ENCODE assay signal across 8 mouse cellular contexts in genomic region chr4:119421921-119422293, GRCm38 (mm10). TPM values are rescaled to one million over a fixed set of nuclear protein-coding genes. Genes with fewer than 3 reads are reported as not detected.
DNase-seq lines count a peak whose midpoint lies in the region; ATAC-seq and TF ChIP-seq lines count a peak whose summit lies in the region.

No protein-coding gene starts in this region.

- no peak; the same call in 1 of the 2 replicates for ATAC-seq in kidney, embryonic 14.5 days (ENCODE audit: low FRiP score, low TSS enrichment)
- ATAC-seq in G1E (ENCODE audit: extremely low read depth, insufficient number of reproducible peaks, low FRiP score, poor library complexity, severe bottlenecking): no peak
- 0 out of 2 replicates have a peak, but pooled peaks have one; percentile 0 for ATAC-seq in erythroblast, adult 5-6 weeks (replicated peaks; ENCODE audit: low FRiP score, poor library complexity, severe bottlenecking)
- ATAC-seq in inflammation-experienced regulatory T-cells, adult 6 months: peak; percentile 49
- no peak; the same call in 1 of the 2 replicates for ATAC-seq in midbrain, embryonic 12.5 days (ENCODE audit: low FRiP score, low read depth)

- no peaks in the 10 kb centered on the region for H3K9me3 ChIP-seq in kidney, embryonic 14.5 days (ENCODE audit: control insufficient read depth, low read length)
- no peaks in the 10 kb centered on the region for H3K9me3 ChIP-seq in G1E (replicated peaks)
- H3K9me3 ChIP-seq in midbrain, embryonic 12.5 days: no peaks in the 10 kb centered on the region

- TF ChIP-seq CTCF in G1E (IDR thresholded peaks at IDR 0.05; ENCODE audit: low read depth, low read length): no peak

- no peaks in the 10 kb centered on the region for H3K27me3 ChIP-seq in kidney, embryonic 14.5 days (ENCODE audit: control insufficient read depth, insufficient read depth, low read length)
- H3K27me3 ChIP-seq in G1E (ENCODE audit: insufficient read depth, low read length): no peaks in the 10 kb centered on the region
- peaks cover 20% of the 10 kb centered on the region for H3K27me3 ChIP-seq in midbrain, embryonic 12.5 days

- no peaks in the 10 kb centered on the region; the same call in 1 of the 2 replicates for H3K4me1 ChIP-seq in kidney, embryonic 14.5 days (ENCODE audit: control insufficient read depth, insufficient read depth, low read length)
- H3K4me1 ChIP-seq in G1E (ENCODE audit: insufficient read depth, low read depth, low read length): peaks cover 65% of the 10 kb centered on the region
- peaks cover 18% of the 10 kb centered on the region for H3K4me1 ChIP-seq in midbrain, embryonic 12.5 days

- peak overlapping the region; percentile 91 for H3K27ac ChIP-seq in kidney, embryonic 14.5 days (ENCODE audit: low read depth, low read length)
- peak overlapping the region; percentile 86 for H3K27ac ChIP-seq in midbrain, embryonic 12.5 days (replicated peaks)

- no peak for DNase-seq in kidney, adult 11 months
- DNase-seq in G1E (ENCODE audit: low spot score): no peak
- DNase-seq in left cerebral cortex, postnatal 36 days (ENCODE audit: low spot score in 2 of 2): no peak
- no peak for DNase-seq in cerebellum, adult 11-12 months

- H3K4me3 ChIP-seq in kidney, embryonic 14.5 days (ENCODE audit: low read length): peak overlapping the region; percentile 68
- H3K4me3 ChIP-seq in G1E (ENCODE audit: low read depth, low read length): peak overlapping the region; percentile 84
- peak overlapping the region; percentile 74 for H3K4me3 ChIP-seq in midbrain, embryonic 12.5 days

- no peaks in the 10 kb centered on the region; the same call in 1 of the 2 replicates for H3K36me3 ChIP-seq in kidney, embryonic 14.5 days (ENCODE audit: control insufficient read depth, insufficient read depth, low read length)
- peaks cover 18% of the 10 kb centered on the region for H3K36me3 ChIP-seq in G1E (replicated peaks)
- H3K36me3 ChIP-seq in midbrain, embryonic 12.5 days: no peaks in the 10 kb centered on the region

- H3K4me2 ChIP-seq in kidney, embryonic 14.5 days (replicated peaks; ENCODE audit: low read depth, low read length): peak overlapping the region; percentile 56
- H3K4me2 ChIP-seq in midbrain, embryonic 12.5 days (replicated peaks): peak overlapping the region; percentile 86

- H3K9ac ChIP-seq in kidney, embryonic 14.5 days (ENCODE audit: low read depth, low read length): peak overlapping the region; percentile 75
- peak overlapping the region; percentile 82 for H3K9ac ChIP-seq in midbrain, embryonic 12.5 days (replicated peaks)

- intact Hi-C loops in left cerebral cortex, postnatal 36 days (cut with DNase I): loop anchor here (1.0 to 5.0 kb wide), 2 partner anchors 40 to 117 kb away; partner anchors contain the start of gene Frg2f1

- 1% methylated on average over 31 of the region's 31 CpGs for whole genome bisulfite sequencing in kidney, embryonic 14.5 days
- under 1% methylated on average over 31 of the region's 31 CpGs for WGBS in midbrain, embryonic 12.5 days

RNA-seq across cellular contexts. Expression of gene Ppcs, which starts 0.3 kb away (rescaled TPM):
- 48.9 and 51.5 TPM in 2 replicates for polyA plus RNA-seq in kidney, embryonic 14.5 days (2014; fragmentation: Nextera tagmentation; extraction: Ambion mirVana)
- total RNA-seq in G1E (2014; fragmentation: Nextera tagmentation) (4.7 and 12.6 TPM in 2 replicates), G1E (2017) (24.6 and 29.0 TPM in 2 replicates)
- 12.2 and 14.4 TPM in 2 replicates for polyA plus RNA-seq in G1E (2012)
- total RNA-seq in erythroblast, adult 5-6 weeks (2015; ENCODE audit: low replicate concordance): 4.2 and 8.1 TPM in 2 replicates
- 2.3 and 7.2 TPM in 2 replicates for total RNA-seq in erythroblast, adult 5-6 weeks (2017; ENCODE audit: low replicate concordance)
- polyA plus RNA-seq in inflammation-experienced regulatory T-cells, adult 6 months (2017; shearing (Covaris generic)): 10 to 100 TPM; 58.2 to 69.1 (median 59.0) TPM
- 20.0 and 21.0 TPM in 2 replicates for polyA plus RNA-seq in midbrain, embryonic 12.5 days (2016; fragmentation: Nextera tagmentation; extraction: Ambion mirVana)
- 1 to 10 TPM; 4.7 to 7.2 TPM for total RNA-seq in left cerebral cortex, postnatal 36 days (2021)

RNA-seq across cellular contexts. Expression of gene Zmynd12, which starts 0.7 kb away (rescaled TPM):
- 0.53 and 0.86 TPM in 2 replicates for polyA plus RNA-seq in kidney, embryonic 14.5 days (2014; fragmentation: Nextera tagmentation; extraction: Ambion mirVana)
- 1.4 TPM in 1 of 2 replicates, not detected in the other for total RNA-seq in G1E (2014; fragmentation: Nextera tagmentation)
- total RNA-seq in G1E (2017): not detected in 2 replicates
- 0.10 and 0.18 TPM in 2 replicates for polyA plus RNA-seq in G1E (2012)
- total RNA-seq in erythroblast, adult 5-6 weeks (2015; ENCODE audit: low replicate concordance): 2.9 TPM in 1 of 2 replicates, not detected in the other
- total RNA-seq in erythroblast, adult 5-6 weeks (2017; ENCODE audit: low replicate concordance): 0.43 TPM in 1 of 2 replicates, not detected in the other
- polyA plus RNA-seq in inflammation-experienced regulatory T-cells, adult 6 months (2017; shearing (Covaris generic)): not detected
- 0.20 TPM in 1 of 2 replicates, not detected in the other for polyA plus RNA-seq in midbrain, embryonic 12.5 days (2016; fragmentation: Nextera tagmentation; extraction: Ambion mirVana)
- under 1 TPM in 1 of 2 experiments, not detected in 1; 0.88 TPM for total RNA-seq in left cerebral cortex, postnatal 36 days (2021)

RNA-seq across cellular contexts. Expression of gene Ccdc30, which starts 6.6 kb away (rescaled TPM):
- 8.7 and 9.2 TPM in 2 replicates for polyA plus RNA-seq in kidney, embryonic 14.5 days (2014; fragmentation: Nextera tagmentation; extraction: Ambion mirVana)
- total RNA-seq in G1E (2014; fragmentation: Nextera tagmentation) (not detected in 2 replicates), G1E (2017) (0.17 and 0.60 TPM in 2 replicates)
- polyA plus RNA-seq in G1E (2012): not detected in 2 replicates
- total RNA-seq in erythroblast, adult 5-6 weeks (2015; ENCODE audit: low replicate concordance): not detected in 2 replicates
- total RNA-seq in erythroblast, adult 5-6 weeks (2017; ENCODE audit: low replicate concordance): not detected in 2 replicates
- 1 to 10 TPM in 2 of 3 experiments, under 1 TPM in 1; 0.53 to 3.8 (median 3.5) TPM for polyA plus RNA-seq in inflammation-experienced regulatory T-cells, adult 6 months (2017; shearing (Covaris generic))
- 11.7 and 15.7 TPM in 2 replicates for polyA plus RNA-seq in midbrain, embryonic 12.5 days (2016; fragmentation: Nextera tagmentation; extraction: Ambion mirVana)
- 10 to 100 TPM; 19.5 to 23.3 TPM for total RNA-seq in left cerebral cortex, postnatal 36 days (2021)

Comparison
In these comparisons a context has a peak if more than half of its experiments do, and no peak if none do; other contexts are left out.
1. ATAC-seq: peak in erythroblast, adult 5-6 weeks (single experiment) and inflammation-experienced regulatory T-cells, adult 6 months (single experiment); none in kidney, embryonic 14.5 days (single experiment), G1E (single experiment) and midbrain, embryonic 12.5 days (single experiment).
2. Peak in every context shown above with its lines, with median percentiles within 50 percentile points of each other: H3K4me3 ChIP-seq.